Mouse (Mus musculus): ENCODE data around the gene Cmc4.

DNA sequence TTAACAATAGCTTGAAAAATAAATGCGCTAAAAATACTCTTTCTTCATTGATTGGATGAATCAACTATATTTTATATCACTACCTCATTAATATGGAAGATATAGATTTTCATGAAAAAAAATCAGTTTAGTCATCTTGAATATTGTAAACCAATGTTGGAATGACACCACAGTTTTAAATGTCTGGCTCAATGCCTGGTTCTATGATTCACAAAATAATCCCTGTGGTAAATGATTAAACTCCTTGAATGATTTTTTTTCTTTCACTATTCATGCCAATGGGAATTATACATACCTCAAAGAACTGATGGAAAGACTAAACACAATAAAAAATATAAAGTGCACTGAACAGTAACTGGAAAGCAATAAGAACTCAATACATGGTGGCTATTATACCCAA is 6.7 kb downstream of the Cmc4 start:
- TF ChIP-seq CTCF (IDR thresholded peaks at IDR 0.05; ENCODE audit: insufficient read depth, low read depth, low read length) = no peak
- TF ChIP-seq POLR2A (IDR thresholded peaks at IDR 0.05; ENCODE audit: insufficient read depth, low read depth, low read length) = no peak
